Mouse (Mus musculus) frontal cortex, adult 2 months (tissue): ENCODE results near the gene Plppr2. TPM values are rescaled to one million over a fixed set of nuclear protein-coding genes. Genes with fewer than 3 reads are reported as not detected.

Experiments
- DNase-seq, 2 experiments: peaks; one replicate each; pipeline ENCODE4 v3.0.0; 2022; ENCODE audit warnings: low spot score in 1 of 2; ENCODE audit errors: extremely low spot score in 1 of 2
- polyA plus RNA-seq: library from polyadenylated mRNA; depleted of rRNA; stranded (reverse); fragments of >200 nt; gene quantifications from 2 replicates; pipeline ENCODE4 v1.2.3, GENCODE M21; 2012

Plppr2 gene
- polyA plus RNA-seq, 1 experiment = 182 TPM

DNA sequence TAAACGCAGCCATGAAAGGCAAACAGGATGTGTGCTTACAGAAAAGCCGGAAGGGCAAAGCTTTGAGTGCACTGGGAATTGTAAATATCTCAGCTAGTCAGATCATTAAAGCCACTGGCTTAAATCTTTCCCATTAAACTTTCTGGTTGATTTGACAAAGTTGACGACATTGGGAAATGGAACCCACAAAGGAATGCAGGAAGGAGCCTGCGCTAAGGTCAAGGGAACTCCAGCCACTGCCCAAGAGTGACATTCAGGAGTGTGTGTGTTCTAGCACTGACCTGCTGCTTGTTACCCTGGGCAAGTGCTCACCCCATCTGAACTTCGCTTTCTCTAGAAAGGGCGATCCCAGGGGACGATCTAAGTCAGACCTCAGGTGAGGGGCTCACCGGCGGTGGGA is 23.3 kb downstream of the Plppr2 start:
- no peak for DNase-seq

DNA sequence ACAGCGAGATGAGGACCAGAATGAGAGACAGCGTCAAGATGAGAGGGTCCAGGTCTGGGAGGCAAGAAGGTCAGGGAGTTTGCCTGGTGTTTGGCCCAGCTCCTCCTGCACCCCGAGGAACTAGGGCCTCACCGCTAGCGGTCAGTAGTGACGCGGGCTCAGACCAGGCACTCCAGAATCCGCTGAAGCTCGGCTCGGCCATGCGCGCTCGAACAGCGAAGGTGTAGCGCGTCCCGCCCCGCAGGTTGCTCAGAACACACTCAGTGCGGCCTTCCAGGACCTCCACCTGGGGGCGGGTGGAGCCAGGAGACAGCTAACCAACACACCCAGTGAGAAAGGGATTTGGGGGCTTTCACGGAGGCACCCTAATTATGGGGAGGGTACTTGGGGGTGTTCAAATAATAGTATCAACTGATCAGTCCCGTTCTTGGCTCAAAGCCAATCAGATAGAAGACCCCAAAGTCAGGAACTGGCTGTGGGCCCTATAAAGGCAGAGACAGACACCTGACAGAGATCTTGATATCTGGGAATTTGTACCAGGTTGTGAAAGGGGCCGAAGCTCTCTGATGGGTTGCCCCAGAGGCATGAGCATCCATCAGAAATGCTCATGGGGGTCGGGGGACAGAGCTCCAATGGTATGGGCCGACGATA is 23.9 kb downstream of the Plppr2 start:
- peak in 1 of 2 experiments; percentile 8 for DNase-seq

DNA sequence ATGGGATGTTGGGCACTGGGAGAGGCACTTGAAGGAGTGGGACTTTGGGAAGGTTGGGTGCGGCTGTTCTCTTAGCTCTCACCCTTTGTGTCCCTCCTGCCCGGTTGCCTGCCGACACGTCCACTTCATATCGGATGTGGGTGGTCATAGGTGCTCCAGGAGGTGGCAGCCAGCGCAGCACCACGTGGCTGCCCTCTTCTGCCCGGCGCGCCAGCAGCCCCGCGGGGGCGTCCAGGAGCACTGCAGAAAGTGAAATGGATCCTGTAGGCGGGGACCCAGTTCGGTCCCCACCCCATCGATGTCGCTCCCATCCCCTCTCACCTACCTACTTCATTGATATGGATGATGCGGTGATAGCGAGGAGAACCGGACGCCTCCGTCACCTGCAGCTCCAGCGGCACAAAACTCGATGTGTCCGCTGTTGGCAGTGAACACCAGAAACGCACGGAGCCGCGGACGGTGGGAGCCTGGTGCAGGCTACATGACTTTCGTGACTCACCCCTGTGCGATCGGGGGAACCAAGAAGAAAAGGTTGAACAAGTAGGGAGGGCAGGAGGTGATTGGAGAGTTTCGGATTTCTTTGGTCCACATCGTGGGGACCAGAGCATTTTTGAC is 24.6 kb downstream of the Plppr2 start:
- peak in 1 of 2 experiments; percentile 40 for DNase-seq

DNA sequence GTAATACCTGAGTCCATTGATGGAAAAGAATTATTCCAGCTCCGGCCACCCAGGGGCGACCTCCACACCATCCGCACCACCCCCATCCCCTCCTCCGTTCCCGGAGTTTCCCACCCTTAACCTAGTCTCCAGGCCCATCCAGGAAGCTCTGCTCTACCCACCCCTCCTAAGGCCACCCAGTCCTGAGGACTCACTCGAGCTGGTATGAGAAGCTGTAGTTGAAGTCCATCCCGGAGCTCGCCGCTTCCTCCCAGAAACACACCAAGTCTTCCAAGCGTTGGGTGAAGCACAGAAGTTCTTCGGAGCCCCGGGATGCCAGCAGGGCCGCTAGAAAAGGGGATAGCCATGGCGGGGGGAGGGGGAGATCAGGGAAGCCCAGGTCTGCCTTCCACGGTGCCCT is 25.2 kb downstream of the Plppr2 start:
- DNase-seq = no peak

DNA sequence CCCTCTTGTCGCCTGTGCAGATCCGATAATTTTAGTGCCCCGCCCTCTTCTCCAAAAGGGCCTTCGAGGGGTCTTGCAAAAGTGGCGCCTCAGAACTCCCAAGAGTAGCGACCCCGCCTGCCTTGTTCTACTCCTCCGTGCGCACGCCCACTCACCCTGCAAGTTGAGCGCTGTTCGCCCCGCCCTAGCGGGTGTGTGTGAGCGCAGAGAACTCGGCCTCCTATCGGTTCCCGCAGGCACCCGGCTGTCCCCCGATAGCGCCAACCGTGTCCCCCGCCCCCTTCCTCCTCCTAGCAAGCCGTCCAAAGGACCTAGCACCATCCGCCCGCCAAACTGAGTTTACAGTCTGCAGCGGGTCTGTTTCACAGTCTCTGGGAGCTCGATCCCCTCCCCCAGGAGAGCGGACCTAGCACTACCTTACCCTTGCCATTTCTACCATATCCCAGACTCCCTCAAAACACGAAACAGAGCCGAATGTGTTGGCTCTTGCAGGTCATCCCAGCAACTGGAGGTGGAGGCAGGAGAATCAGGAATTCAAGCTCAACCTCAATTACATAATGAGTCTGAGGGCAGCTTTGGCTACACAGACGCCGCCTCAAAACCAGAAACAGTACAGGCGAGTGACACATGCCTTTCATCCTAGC is 25.7 kb downstream of the Plppr2 start:
- peak in 1 of 2 experiments; percentile 85 for DNase-seq

DNA sequence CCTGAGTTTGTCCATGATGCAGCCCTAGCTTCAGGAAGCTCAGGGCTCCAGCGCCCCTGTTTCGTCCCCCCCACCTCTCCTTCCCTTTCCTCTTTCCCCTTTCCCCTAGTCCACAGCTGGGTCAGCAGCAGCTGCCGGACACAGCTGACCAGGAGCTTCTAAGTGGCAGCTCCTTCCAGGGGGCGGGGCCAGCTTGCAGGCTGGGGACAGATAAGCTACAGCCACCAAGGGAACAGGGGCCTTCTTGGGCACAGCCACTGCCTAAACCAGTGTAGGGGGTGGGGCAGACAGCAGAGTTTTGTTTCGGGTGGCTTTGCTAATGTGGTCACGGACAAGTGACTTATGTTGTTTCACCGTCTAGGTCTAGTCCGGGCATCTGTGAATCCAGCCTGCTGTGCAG is 26.6 kb downstream of the Plppr2 start, which contains the start of gene Epor:
Gene Epor, minus strand, starts transcription at position 90 of the 400 bp plus-strand sequence.
- DNase-seq = no peak

DNA sequence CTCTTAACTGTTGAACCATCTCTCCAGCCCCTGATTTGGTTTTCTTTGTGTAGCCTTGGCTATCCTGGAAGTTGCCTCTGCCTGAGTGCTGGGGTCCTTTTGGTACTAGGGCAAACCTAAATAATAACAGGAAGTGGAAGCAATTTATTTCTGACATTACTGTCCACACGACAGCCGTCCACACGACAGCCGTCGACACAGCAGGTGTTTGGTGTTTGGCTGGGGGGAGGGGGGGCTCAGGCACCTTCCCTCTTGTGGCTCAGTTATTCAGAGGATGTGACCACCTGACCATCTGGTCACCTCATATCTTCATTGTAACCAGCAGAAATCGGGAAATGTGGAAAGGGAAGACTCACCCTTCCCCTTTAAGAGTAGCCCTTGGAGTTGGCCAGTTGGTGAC is 32.0 kb downstream of the Plppr2 start:
- no peak for DNase-seq

DNA sequence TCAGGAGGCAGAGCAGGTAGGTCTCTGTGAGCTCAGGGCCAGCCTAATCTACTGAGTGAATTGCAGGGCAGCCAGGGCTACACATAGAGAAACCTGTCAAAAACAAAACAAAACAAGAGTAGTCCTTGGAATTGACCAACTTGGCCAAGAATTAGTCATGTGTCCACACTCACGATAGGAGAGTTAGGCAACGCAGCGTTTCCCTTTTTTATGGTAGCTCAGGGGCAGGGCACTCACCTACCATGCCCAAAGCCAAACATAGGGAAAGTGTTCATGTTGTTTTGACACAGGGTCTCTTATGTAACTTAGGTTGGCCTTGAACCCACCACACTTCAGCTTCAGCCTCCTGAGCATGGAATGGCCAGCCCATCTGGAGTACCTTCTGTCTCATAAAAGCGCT is 32.5 kb downstream of the Plppr2 start:
- no peak for DNase-seq

DNA sequence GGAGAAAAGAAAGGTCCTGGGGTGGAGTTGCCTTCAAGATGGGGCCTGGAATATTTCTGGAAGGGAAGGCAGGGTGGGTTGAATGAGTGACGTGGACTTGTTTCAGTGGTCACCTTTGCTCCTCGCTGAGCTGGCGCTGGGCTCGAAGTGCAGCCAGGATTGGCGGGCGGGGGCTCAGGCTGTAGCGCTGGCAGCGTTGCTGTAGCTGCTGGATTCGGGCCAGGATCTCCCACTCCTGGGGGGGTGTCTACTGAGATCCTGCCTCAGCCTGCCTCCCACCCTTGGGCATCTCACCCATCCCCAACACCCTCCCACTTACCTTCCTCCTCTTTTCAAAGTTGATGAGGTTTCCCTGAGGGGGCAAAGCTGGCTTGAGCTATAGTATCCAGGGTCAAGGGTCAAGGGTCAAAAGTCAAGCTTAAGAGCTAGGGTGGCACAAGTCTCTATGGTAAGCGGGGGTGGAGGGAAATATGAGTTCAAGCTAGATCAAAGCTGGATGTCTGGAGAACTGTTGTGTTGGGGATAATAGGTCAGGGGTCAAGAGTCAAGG is 39.9 kb downstream of the Plppr2 start:
- DNase-seq = no peak

DNA sequence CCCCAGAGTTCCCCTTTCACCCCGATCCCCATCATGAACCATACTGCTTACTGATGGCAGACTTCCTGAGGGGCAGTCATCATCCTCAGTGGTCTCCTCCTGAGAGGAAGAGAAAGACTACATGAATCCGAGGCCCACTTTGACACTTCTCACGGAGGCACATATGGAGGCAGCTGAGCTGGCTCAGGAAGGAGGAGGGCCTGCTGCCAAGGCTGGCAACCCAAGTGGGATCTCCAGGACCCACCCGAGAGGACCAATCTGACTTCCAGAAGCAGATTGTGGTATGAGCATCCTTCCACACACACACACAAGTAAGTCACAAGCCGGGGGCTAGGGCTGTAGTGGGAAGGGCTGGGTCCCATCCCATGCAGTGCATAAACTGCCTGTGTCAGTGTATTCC is 40.5 kb downstream of the Plppr2 start:
- DNase-seq = no peak

DNA sequence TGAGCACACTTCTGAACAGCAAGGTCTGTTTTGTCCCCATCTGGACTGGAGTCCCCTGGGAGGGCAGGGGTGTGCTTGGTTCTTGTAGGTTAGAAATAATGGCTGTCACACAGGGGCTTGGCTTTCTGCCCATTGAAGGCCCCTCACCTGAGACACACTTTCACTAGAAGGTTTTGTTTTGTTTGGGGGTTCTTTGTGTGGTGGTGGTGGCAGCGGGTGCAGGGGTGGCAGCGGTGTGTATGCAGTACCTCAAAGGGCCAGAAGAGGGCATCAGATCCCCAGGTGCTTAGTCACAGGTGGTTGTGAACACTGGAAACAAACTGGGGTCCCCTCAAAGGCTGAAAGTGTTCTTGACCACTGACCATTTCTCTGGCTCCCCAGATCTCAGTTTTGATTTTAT is 41.1 kb downstream of the Plppr2 start:
- no peak for DNase-seq

DNA sequence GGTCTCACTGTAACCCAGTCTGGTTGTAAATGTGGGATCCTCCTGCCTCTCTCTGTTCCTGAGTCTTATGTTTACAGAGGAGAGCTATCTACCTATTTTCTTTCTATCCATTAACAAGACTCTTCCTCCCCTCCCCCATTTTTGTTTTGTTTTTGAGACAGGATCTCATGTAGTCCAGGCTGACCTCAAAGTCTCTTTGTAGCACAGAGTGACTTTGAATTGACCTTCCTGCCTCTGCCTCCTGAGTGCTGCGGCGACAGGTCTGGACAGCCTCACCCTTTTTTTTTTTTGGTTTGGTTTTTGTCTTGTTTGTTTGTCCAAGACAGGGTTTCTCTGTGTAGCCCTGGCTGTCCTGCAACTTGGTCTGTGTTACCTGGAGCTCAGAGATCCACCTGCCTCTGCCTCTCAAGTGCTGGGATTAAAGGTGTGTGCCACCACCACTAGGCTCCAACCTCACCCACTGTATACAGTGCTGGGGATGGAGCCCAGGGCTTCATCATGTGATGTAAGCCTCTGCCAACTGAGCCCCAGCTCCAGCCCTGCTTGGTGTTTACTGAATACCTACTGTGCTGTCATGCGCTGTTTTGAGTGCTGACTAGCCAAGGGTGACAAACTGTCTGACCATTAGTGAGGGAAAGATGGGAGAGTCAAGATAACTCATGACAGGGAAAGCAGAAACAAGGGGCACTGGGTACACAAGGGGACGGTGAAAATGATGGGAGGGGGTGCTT is 41.7 kb downstream of the Plppr2 start:
- no peak for DNase-seq

DNA sequence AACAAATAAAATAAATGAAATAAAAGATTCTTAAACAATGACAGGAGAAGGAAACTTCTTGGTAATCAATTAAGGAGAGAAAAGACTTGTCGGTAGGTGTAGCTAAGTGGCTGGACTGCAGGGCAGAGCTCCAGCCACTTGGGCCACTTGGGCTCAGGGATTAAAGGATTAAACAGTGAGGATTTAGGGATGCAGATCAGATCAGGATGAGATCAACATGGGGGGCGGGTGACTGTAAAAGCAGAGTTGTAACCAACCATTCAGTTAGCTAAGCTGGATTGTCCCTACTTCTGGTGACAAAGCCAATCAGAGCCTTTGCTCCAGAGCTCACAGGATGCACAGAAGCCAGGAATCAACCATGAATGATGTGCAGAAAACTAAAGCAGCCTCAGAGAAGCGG is 47.1 kb downstream of the Plppr2 start:
- DNase-seq = no peak

DNA sequence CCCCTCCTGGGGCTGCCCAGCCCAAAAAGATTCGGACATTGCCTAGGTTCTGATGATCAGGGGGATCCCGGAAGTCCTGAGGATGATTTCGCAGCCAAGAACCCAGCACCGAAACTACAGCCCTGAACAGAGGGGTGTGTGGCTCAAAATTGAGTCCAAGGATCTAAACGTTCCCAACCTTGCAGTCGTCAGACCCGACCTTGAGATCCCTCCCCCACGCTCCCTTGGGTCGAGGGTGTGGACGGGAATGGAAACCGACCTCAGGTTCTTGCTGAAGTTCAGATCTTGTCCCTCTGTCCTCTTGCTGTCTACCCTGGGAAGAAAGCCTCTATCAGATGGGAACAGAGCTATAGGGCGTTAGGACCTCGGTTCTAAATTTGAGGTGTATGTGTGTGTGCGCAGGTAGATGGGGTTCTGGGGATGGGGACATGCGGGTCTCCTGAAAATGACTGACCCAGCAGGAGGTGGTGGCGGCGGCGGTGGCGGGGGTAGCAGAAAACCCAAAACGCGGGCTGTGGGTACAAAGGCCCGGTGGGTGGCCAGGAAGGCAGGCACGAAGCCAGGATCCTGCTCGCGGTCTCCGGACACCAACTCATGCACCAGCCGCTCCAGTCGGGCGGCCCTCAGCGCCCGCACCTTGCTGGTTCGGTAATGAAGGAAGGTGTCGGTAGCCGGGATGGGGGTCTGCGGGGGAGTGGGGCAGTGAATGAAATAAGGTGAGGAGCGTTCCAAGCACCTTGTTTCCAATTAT is 50.9 kb downstream of the Plppr2 start:
- DNase-seq = no peak

DNA sequence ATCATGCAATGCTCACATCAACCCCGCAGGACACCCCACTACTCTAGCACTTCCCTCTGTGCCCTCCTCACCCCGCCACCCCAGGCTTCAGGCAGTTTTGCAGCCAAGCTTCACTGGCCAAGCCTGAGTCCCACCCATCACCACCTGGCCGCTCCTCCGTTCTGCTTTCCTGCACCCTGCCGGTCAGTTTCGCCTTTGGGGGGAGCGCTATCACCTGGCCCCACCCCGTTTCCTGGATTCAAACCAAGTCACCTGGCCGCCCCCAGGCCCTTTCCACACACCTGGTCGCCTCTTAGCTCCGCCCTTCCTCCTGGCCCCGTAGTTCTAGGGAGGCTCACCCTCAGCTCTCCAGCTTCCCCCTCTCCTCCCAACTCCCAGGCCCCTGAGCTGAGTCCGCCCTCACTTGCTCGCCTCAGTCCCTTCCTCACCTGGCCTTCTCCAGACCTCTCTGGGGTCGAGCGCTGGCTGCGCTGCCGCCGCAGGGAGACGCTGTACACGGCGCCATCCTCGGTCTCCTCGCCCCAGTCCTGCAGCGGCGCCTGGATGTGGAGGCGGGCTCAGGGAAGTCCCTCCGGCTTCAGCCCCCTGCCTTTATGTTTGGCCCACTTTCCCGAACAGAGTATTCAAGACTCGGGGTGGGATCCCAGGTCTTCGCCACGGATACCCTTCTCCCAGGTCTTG is 51.7 kb downstream of the Plppr2 start:
- DNase-seq = no peak

DNA sequence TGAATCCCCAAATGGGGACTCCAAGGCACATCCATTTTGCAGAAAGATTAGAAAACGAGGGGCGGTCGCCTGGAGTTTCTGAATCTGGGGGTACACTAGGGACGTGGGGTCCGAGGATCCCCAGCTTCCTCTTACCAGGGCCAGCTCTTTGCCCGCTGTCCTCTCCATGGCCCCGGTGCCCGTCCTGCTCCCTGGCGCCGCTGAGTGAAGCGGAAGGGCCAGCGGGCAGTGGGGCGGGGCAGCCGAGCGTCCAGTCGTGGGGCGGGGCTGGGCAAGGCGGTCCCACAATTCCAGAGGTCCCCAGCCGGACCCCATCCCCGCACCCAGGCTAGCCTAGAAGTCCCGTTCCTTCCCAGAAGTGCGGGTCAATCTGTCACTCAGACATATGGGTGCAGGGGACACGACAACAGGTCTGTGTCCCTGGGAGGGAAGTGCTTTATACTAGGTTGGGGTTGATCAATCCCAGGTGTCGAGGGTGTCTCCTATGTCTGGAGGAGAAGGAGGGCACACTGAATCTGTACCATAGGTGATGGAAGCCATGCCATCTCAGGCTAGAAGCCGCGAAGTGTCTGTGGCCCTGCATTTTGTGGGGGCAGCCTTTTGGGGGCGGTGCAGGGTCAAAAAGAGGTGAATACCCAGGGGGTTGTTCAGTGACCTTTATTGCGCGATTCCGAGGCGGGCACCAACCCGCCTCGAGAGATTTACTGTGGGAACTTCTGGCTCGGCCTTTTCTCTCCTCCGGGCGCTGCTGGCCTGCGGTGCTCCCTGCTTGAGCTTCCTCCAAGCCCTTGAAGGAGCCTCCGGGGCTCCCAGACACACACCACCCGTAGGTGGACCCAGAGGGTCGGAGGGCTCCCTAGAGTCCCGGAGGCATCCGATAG is 52.6 kb downstream of the Plppr2 start, which contains the start of gene Rgl3:
Gene Rgl3, minus strand, starts transcription at position 217 of the 881 bp plus-strand sequence.
- DNase-seq = no peak

DNA sequence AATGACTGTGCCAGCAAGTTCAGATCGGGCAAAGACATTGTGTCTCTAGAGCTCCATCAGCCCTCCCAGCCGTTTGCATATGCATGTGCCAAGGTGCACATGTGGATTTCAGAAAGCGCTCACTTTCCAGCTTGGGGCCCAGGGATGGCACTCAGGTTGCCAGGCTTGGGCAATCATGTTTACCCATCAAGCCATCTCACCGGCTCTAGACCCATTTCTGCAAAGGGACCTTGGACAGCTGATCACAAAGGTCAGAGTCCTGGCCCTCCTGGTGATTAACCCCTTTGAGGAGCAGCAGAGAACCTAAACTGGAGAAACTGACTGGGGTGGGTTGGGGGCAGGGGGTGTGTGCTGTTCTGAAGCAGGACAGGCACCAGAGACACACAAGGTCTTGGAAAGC is 55.4 kb downstream of the Plppr2 start:
- DNase-seq = no peak

DNA sequence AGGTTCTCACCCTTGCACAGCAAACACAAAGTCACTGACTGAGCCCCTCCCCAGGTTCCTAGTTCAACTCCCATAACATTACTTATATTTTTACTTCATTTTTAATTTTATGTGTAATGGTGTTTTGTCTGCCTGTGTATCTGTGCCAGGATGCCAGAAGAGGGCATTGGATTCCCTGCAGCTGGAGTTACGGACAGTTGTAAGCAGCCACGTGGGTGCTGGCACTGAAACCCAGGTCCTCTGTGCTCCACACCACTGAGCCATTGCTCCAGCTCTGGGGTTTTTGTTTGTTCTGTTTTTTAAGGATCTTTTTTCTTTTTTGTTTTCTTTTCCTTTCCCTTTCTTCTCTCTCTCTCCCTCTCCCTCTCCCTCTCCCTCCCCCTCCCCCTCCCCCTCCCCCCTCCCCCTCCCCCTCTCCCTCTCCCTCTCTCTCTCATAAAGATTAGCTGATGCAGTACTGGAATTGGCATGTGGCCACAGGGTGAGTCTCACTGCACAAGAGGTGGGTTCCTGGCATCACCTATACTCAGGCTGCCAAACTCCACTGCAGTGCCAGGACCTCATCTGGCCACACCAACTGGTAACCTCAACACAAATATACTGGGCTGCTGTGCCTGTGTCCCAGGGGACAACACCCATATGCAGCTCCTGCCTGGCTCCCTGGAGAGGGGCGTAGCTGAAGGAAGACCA is 59.5 kb downstream of the Plppr2 start:
- no peak for DNase-seq
